Mouse (Mus musculus): Measurements from ENCODE around the gene Abhd15. TPM values are rescaled to one million over a fixed set of nuclear protein-coding genes. Genes with fewer than 3 reads are reported as not detected.

Gene Abhd15
- polyA plus RNA-seq, 1 experiment from 2014 or later, result 3.3 TPM

- H3K9me3 ChIP-seq (ENCODE audit: control insufficient read depth, low read length), result no peaks in the 10 kb centered on the region
- DNase-seq (ENCODE audit: low spot score) (peak; percentile 99), ATAC-seq (replicated peaks; ENCODE audit: low FRiP score) (peak; percentile 77)
- no peaks in the 10 kb centered on the region for H3K36me3 ChIP-seq (ENCODE audit: control insufficient read depth, insufficient read depth, low read length)
- peak overlapping the region; percentile 83 for H3K4me2 ChIP-seq (ENCODE audit: low read depth, low read length, severe bottlenecking)
- peaks cover 55% of the 10 kb centered on the region for H3K4me1 ChIP-seq (replicated peaks; ENCODE audit: control insufficient read depth, insufficient read depth, low read length)
- WGBS, result under 1% methylated on average over 13 of the region's 13 CpGs
- peak overlapping the region; percentile 95 for H3K4me3 ChIP-seq (ENCODE audit: low read depth, low read length)
- peak overlapping the region; percentile 93 for H3K9ac ChIP-seq (ENCODE audit: low read length)
- no peaks in the 10 kb centered on the region for H3K27me3 ChIP-seq (ENCODE audit: control insufficient read depth, insufficient read depth, low read length)
- peak overlapping the region; percentile 88; the same call in 1 of the 2 replicates for H3K27ac ChIP-seq (ENCODE audit: low read depth, low read length)
Measured at GRCm38 (mm10) chr11:77491123-77491501, 23.8 kb upstream of the Abhd15 start.

GRCm38 (mm10) chr11:77491502-77492291 lies 23.2 kb upstream of the Abhd15 start:
- Histone ChIP-seq H3K4me2 (ENCODE audit: low read depth, low read length, severe bottlenecking) (peak overlapping the region; percentile 83), H3K9me3 (ENCODE audit: control insufficient read depth, low read length) (no peaks in the 10 kb centered on the region), H3K4me3 (ENCODE audit: low read depth, low read length) (peak overlapping the region; percentile 95), H3K27me3 (ENCODE audit: control insufficient read depth, insufficient read depth, low read length) (no peaks in the 10 kb centered on the region), H3K9ac (ENCODE audit: low read length) (peak overlapping the region; percentile 93), H3K27ac (ENCODE audit: low read depth, low read length) (peak overlapping the region; percentile 88), H3K36me3 (ENCODE audit: control insufficient read depth, insufficient read depth, low read length) (no peaks in the 10 kb centered on the region), H3K4me1 (replicated peaks; ENCODE audit: control insufficient read depth, insufficient read depth, low read length) (peaks cover 53% of the 10 kb centered on the region)
- WGBS, result under 1% methylated on average over 23 of the region's 23 CpGs
- ATAC-seq (replicated peaks; ENCODE audit: low FRiP score), result peak; percentile 70
- DNase-seq (ENCODE audit: low spot score), result peak; percentile 87

- Histone ChIP-seq H3K27me3 (ENCODE audit: control insufficient read depth, insufficient read depth, low read length) (no peaks in the 10 kb centered on the region), H3K27ac (ENCODE audit: low read depth, low read length) (peak overlapping the region; percentile 70; the same call in 1 of the 2 replicates), H3K9ac (ENCODE audit: low read length) (peak overlapping the region; percentile 93), H3K4me1 (replicated peaks; ENCODE audit: control insufficient read depth, insufficient read depth, low read length) (peaks cover 51% of the 10 kb centered on the region), H3K36me3 (ENCODE audit: control insufficient read depth, insufficient read depth, low read length) (no peaks in the 10 kb centered on the region), H3K4me3 (ENCODE audit: low read depth, low read length) (peak overlapping the region; percentile 95), H3K4me2 (ENCODE audit: low read depth, low read length, severe bottlenecking) (peak overlapping the region; percentile 83), H3K9me3 (ENCODE audit: control insufficient read depth, low read length) (no peaks in the 10 kb centered on the region)
- under 1% methylated on average over 16 of the region's 18 CpGs for WGBS
- ATAC-seq (replicated peaks; ENCODE audit: low FRiP score) (no peak), DNase-seq (ENCODE audit: low spot score) (peak; percentile 71)
Measured at GRCm38 (mm10) chr11:77492311-77492871, 22.5 kb upstream of the Abhd15 start.

- ATAC-seq (replicated peaks; ENCODE audit: low FRiP score), result peak; percentile 58
- H3K36me3 ChIP-seq (ENCODE audit: control insufficient read depth, insufficient read depth, low read length), result no peaks in the 10 kb centered on the region
- H3K4me2 ChIP-seq (ENCODE audit: low read depth, low read length, severe bottlenecking), result peak overlapping the region; percentile 83
- peaks cover 51% of the 10 kb centered on the region for H3K4me1 ChIP-seq (replicated peaks; ENCODE audit: control insufficient read depth, insufficient read depth, low read length)
- peak overlapping the region; percentile 93 for H3K9ac ChIP-seq (ENCODE audit: low read length)
- DNase-seq (ENCODE audit: low spot score), result peak; percentile 95
- peak overlapping the region; percentile 95 for H3K4me3 ChIP-seq (ENCODE audit: low read depth, low read length)
- peak overlapping the region; percentile 70 for H3K27ac ChIP-seq (ENCODE audit: low read depth, low read length)
- H3K27me3 ChIP-seq (ENCODE audit: control insufficient read depth, insufficient read depth, low read length), result no peaks in the 10 kb centered on the region
- H3K9me3 ChIP-seq (ENCODE audit: control insufficient read depth, low read length), result no peaks in the 10 kb centered on the region
- 0% methylated on average over 28 of the region's 32 CpGs for WGBS
Measured at GRCm38 (mm10) chr11:77492911-77493332, 22.0 kb upstream of the Abhd15 start.

- Histone ChIP-seq H3K9ac (ENCODE audit: low read length) (peak within 1 kb of the TSS; percentile 93), H3K4me1 (replicated peaks; ENCODE audit: control insufficient read depth, insufficient read depth, low read length) (peaks cover 48% of the 10 kb centered on the region), H3K27ac (ENCODE audit: low read depth, low read length) (peak within 1 kb of the TSS; percentile 70), H3K27me3 (ENCODE audit: control insufficient read depth, insufficient read depth, low read length) (no peaks in the 10 kb centered on the region), H3K36me3 (ENCODE audit: control insufficient read depth, insufficient read depth, low read length) (no peaks in the 10 kb centered on the region), H3K4me3 (ENCODE audit: low read depth, low read length) (peak within 1 kb of the TSS; percentile 95), H3K9me3 (ENCODE audit: control insufficient read depth, low read length) (no peaks in the 10 kb centered on the region), H3K4me2 (ENCODE audit: low read depth, low read length, severe bottlenecking) (peak within 1 kb of the TSS; percentile 90)
- ATAC-seq (replicated peaks; ENCODE audit: low FRiP score) (no peak), DNase-seq (ENCODE audit: low spot score) (peak; percentile 80)
- 1% methylated on average over 36 of the region's 74 CpGs for WGBS
Measured at GRCm38 (mm10) chr11:77493512-77494343, 21.2 kb upstream of the Abhd15 start, which contains the start of gene Git1. Gene Git1, plus strand, starts transcription at chr11:77493562.

- H3K4me1 ChIP-seq (replicated peaks; ENCODE audit: control insufficient read depth, insufficient read depth, low read length), result peaks cover 48% of the 10 kb centered on the region
- no peaks in the 10 kb centered on the region for H3K27me3 ChIP-seq (ENCODE audit: control insufficient read depth, insufficient read depth, low read length)
- DNase-seq (ENCODE audit: low spot score) (no peak), ATAC-seq (replicated peaks; ENCODE audit: low FRiP score) (no peak)
- H3K4me2 ChIP-seq (ENCODE audit: low read depth, low read length, severe bottlenecking), result peak overlapping the region; percentile 90
- H3K9ac ChIP-seq (ENCODE audit: low read length), result peak overlapping the region; percentile 93
- H3K4me3 ChIP-seq (ENCODE audit: low read depth, low read length), result peak overlapping the region; percentile 95
- no peaks in the 10 kb centered on the region for H3K36me3 ChIP-seq (ENCODE audit: control insufficient read depth, insufficient read depth, low read length)
- no peak overlapping the region for H3K27ac ChIP-seq (ENCODE audit: low read depth, low read length)
- no peaks in the 10 kb centered on the region for H3K9me3 ChIP-seq (ENCODE audit: control insufficient read depth, low read length)
- 32% methylated on average over 4 of the region's 4 CpGs for WGBS
Measured at GRCm38 (mm10) chr11:77494344-77494676, 20.6 kb upstream of the Abhd15 start.

- Histone ChIP-seq H3K9ac (ENCODE audit: low read length) (peak overlapping the region; percentile 27), H3K27me3 (ENCODE audit: control insufficient read depth, insufficient read depth, low read length) (no peaks in the 10 kb centered on the region), H3K4me3 (ENCODE audit: low read depth, low read length) (peak overlapping the region; percentile 95; the same call in 1 of the 2 replicates), H3K9me3 (ENCODE audit: control insufficient read depth, low read length) (no peaks in the 10 kb centered on the region), H3K4me1 (replicated peaks; ENCODE audit: control insufficient read depth, insufficient read depth, low read length) (peaks cover 48% of the 10 kb centered on the region), H3K27ac (ENCODE audit: low read depth, low read length) (no peak overlapping the region), H3K36me3 (ENCODE audit: control insufficient read depth, insufficient read depth, low read length) (no peaks in the 10 kb centered on the region), H3K4me2 (ENCODE audit: low read depth, low read length, severe bottlenecking) (peak overlapping the region; percentile 90)
- 81% methylated on average over 6 of the region's 6 CpGs for WGBS
- DNase-seq (ENCODE audit: low spot score) (no peak), ATAC-seq (replicated peaks; ENCODE audit: low FRiP score) (no peak)
Measured at GRCm38 (mm10) chr11:77494782-77495181, 20.1 kb upstream of the Abhd15 start.

- no peak overlapping the region for H3K4me3 ChIP-seq (ENCODE audit: low read depth, low read length)
- no peaks in the 10 kb centered on the region for H3K27me3 ChIP-seq (ENCODE audit: control insufficient read depth, insufficient read depth, low read length)
- no peaks in the 10 kb centered on the region for H3K36me3 ChIP-seq (ENCODE audit: control insufficient read depth, insufficient read depth, low read length)
- no peak for ATAC-seq (replicated peaks; ENCODE audit: low FRiP score)
- H3K4me2 ChIP-seq (ENCODE audit: low read depth, low read length, severe bottlenecking), result no peak overlapping the region
- H3K27ac ChIP-seq (ENCODE audit: low read depth, low read length), result no peak overlapping the region
- H3K9me3 ChIP-seq (ENCODE audit: control insufficient read depth, low read length), result no peaks in the 10 kb centered on the region
- peaks cover 45% of the 10 kb centered on the region for H3K4me1 ChIP-seq (replicated peaks; ENCODE audit: control insufficient read depth, insufficient read depth, low read length)
- H3K9ac ChIP-seq (ENCODE audit: low read length), result no peak overlapping the region
- DNase-seq (ENCODE audit: low spot score), result no peak
Measured at GRCm38 (mm10) chr11:77495507-77495906, 19.4 kb upstream of the Abhd15 start.

Measured in forebrain, embryonic 11.5 days (tissue).